Mouse (Mus musculus) left cerebral cortex, postnatal 10 days (tissue): ENCODE data around the gene Emilin1. TPM values are rescaled to one million over a fixed set of nuclear protein-coding genes. Genes with fewer than 3 reads are reported as not detected.

Experiments used
- DNase-seq, 2 experiments: peaks; one replicate each; pipeline ENCODE4 v3.0.0; 2021 to 2022; ENCODE audit warnings: low spot score in 2 of 2, mixed read lengths in 1 of 2; ENCODE audit errors: extremely low spot score in 1 of 2
- intact Hi-C: fragments of 180-260 bp; cut with DNase I; formaldehyde crosslinking; loops from one replicate; pipeline ENCODE4 v1.15.1; 2025
- total RNA-seq, 2 experiments: library from RNA; stranded (reverse); gene quantifications; 2 replicates each; pipeline ENCODE4 v1.2.3; 2021

Emilin1 gene
- total RNA-seq, 2 experiments from 2014 or later: 5.1 to 5.5 TPM

DNA sequence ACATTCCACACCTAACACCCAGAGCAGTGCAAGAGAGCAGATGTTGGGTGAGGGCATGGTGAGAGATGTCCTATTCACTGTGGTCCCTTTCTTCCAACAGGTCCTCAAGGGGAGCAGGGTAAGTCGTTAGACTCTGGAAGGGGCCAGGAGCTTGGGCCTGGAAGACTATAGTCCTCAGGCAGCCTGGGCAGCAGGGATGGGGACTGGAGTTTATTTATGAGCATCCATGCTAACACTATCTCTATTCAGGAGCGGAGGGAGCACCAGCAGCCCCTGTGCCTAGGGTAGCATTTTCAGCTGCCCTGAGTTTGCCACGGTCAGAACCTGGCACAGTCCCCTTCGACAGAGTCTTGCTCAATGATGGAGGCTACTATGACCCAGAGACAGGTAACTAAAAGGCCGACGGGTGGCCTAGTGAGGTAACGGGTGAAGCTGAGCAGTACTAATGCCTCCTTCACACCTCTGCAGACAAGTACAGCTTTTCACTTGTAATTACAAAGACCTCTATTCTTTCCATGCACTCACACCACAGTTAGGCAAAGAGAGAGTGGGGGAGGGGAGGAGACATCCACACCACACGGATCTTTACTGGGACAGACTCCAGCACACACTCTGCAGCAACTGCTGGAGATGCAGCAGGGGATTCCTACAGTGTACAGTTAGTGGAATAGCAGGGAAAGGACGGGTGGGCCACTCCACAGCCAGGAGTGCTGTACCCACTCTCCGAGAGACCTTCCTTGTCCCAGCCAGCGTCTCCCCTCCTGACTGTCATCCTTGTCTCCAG lies 6.8 kb downstream of the Emilin1 start:
- intact Hi-C loops: loop anchor here (10.0 kb wide), 1 partner anchor 705 kb away; no protein-coding TSS in a partner anchor
- DNase-seq: no peak

DNA sequence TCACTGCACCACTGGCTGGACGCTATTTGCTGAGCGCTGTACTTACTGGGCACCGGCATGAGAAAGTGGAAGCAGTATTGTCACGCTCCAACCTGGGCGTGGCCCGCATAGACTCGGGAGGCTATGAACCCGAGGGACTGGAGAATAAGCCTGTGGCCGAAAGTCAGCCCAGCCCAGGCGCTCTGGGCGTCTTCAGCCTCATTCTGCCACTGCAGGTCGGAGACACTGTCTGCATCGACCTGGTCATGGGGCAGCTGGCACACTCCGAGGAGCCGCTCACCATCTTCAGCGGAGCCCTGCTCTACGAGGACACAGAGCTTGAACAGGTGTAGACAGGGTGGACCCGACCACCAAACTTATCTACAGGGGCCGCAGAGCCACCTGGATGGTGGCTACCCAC lies 7.4 kb downstream of the Emilin1 start:
- DNase-seq: no peak
- intact Hi-C loops: loop anchor here (10.0 kb wide), 1 partner anchor 706 kb away; no protein-coding TSS in a partner anchor

DNA sequence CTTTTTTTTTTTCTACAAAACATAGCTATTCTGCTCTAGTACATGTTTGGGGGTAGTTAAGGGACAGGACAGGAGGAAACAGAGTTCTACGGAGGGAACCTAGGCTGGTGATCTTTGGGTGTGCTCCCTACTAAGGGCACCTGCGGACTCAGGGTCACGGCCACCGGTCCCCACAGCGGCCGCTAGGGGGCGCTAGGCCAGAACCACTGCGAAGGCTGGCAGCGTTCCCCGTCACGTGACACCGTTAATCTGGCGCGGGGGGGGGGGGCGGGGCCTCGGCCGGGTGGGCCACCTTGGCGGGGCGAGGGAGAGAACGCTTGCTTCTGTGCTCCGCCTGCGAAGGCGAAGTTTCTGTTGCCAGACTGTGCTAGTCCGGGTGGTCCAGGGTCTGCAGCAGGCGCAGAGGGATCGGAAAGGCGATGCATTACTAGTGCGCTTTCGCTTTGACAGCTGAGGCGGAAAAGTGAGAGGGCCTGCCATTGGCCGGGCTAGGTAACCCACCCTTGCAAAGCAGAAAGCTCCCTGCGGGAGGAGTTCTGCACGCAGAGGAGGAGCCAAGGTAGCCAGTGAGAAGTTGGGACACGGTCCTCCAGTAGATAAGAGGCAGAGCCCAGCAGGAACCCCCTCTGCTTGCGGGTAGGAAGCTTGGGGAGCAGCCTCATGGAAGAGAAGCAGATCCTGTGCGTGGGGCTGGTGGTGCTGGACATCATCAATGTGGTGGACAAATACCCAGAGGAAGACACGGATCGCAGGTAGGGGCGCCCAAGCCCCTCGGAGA lies 8.2 kb downstream of the Emilin1 start, which contains the start of gene Khk:
TSS of gene Khk (plus strand) at position 176 of the 778 bp plus-strand sequence.
- DNase-seq: peak; percentile 77 to 93
- intact Hi-C loops: loop anchor here (10.0 kb wide), 1 partner anchor 707 kb away; no protein-coding TSS in a partner anchor

DNA sequence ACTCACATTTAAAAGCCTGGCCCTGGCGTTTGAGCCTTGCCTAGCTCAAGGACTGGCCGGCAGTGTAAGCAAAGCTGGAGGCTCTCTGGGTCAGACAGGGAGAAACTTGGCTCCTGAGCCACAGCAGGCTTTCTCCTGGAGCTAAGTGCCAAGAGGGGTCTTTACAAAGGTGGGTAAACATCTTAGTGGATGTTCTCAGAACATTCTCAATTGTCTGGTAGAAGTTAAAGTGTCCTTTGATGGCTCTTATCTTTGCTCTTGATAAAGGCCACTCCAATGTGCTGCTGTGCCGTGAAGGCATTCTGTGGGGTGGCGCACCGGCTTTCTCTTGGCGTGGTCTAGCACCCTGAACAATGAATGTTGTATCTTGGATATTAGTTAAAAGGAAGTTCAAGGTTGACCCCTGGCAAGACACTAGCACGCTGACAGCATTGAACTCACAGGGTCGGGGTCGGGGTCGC lies 9.4 kb downstream of the Emilin1 start:
- DNase-seq: no peak
- intact Hi-C loops: loop anchor here (10.0 kb wide), 1 partner anchor 708 kb away; no protein-coding TSS in a partner anchor

DNA sequence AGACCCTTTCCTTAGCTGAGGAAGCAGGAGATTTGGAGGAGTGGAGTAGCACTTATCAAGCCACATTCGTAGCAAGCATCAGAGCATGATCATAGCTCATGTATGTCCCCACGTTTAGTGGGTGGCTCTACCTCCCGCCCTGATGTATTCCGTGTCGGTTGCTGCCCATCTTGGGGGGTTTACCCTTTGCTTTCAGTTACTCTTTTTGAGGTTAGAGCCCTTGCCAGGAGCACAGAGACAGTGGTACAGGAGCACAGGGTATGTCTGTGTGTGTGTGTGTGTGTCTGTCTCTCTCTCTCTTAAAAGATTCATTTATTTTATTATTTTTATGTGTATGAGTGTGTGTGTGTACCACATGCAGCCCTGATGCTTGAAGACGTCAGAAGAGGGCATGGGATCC lies 9.9 kb downstream of the Emilin1 start:
- intact Hi-C loops: loop anchor here (10.0 kb wide), 1 partner anchor 708 kb away; no protein-coding TSS in a partner anchor
- no peak for DNase-seq

DNA sequence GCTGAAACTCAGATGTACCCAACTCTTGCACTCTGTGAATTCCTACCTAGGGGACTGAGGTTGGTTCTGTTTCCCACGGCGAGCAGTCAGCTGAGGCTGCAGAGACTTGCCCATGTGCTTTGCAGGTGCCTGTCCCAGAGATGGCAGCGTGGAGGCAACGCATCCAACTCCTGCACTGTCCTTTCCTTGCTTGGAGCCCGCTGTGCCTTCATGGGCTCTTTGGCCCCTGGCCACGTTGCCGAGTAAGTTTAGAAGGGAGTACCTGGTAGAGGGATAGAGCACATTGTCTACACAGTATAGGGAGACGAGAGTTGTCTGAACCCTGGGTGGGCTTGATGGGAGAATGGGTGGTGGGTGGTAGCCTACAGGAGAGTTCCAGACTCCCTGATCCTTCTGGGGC lies 11.4 kb downstream of the Emilin1 start:
- intact Hi-C loops: loop anchor here (10.0 kb wide), 1 partner anchor 710 kb away; no protein-coding TSS in a partner anchor
- no peak for DNase-seq

DNA sequence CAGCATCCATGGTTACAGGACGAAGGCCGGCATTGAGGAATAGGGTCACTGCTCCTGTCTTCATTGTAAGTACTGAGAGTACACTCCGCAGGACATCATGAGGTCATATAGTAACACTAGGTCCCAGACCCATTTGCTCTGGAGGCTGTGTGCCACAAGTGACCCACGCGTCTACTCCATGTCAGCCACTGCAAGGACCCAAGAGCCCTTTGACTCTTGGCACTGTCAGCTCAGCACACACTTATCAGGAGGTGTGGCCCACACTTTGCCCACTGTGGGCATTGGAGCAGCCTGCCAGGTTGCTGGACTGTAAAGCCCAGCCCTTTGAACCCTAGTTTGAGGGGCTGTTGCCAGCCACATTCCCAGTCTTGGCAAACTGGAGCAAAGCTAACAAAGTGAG lies 12.0 kb downstream of the Emilin1 start:
- intact Hi-C loops: loop anchor here (10.0 kb wide), 1 partner anchor 710 kb away; no protein-coding TSS in a partner anchor
- DNase-seq: no peak

DNA sequence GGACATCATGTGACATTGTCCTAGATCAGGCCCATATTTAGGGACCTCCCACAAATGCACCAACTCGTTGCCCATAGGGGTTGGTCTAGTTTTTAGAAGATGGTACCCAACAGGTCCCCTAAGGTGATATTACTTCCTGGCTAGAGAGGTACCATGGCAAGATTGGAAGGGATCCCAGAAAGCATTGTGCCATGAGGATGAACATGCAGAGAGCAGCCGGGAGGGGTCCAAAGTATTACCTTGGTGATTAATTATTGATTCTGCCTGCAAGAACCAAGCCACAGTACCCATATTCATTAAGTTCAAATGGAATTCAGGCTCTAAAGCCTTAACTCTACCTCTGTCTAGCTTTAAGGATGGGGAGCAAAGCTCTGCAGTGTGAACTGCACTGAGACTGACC lies 12.9 kb downstream of the Emilin1 start:
- no peak for DNase-seq
- intact Hi-C loops: loop anchor here (10.0 kb wide), 1 partner anchor 711 kb away; no protein-coding TSS in a partner anchor

DNA sequence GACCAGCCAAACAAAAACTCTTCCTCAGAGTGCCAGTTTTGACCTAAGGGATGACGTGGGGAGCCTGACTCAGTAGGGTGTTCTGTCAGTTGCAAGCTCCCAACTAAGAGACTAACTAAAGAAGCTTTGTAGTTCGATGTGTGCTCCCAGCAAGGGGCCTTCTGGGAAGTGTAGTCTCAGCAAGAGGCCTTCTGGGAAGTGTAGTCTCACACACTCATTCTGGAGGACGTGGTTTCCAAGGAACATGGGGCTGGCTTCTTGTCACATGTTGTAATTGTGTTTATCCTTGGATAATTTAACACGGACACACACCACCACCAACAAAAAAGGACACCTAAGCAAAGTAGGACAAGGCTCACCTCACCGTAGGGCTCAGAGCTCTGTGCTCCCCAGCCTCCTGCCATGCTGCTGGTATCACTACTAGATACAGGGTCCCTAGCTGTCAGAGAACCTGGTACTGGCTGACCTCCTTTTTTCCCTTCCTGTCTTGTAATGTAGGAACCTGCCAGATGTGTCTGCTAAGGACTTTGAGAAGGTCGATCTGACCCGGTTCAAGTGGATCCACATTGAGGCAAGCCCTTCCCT lies 14.8 kb downstream of the Emilin1 start:
- DNase-seq: no peak
- intact Hi-C loops: loop anchor here (10.0 kb wide), 1 partner anchor 713 kb away; no protein-coding TSS in a partner anchor

DNA sequence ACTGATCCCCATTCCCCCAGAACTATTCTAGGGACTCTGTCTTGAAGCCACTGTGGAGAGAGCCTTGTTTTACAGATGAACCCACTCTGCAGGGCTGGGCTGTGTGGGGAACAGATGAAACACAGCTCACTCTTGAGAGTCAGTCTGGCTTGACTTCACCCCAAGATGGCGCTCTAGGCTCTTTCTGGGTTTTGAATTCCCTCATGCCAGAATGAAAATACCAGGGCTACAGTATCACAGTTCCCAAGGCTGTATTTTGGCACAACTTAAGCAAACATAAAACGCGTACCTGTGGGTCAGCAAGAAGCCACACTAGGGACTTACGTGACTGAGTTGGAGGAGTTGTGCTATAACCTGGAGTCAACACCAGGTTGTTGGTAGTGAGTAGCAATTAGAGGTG lies 16.9 kb downstream of the Emilin1 start:
- DNase-seq: peak; percentile 74 to 83
- intact Hi-C loops: loop anchor here (5.0 kb wide), 1 partner anchor 72 kb away; no protein-coding TSS in a partner anchor

DNA sequence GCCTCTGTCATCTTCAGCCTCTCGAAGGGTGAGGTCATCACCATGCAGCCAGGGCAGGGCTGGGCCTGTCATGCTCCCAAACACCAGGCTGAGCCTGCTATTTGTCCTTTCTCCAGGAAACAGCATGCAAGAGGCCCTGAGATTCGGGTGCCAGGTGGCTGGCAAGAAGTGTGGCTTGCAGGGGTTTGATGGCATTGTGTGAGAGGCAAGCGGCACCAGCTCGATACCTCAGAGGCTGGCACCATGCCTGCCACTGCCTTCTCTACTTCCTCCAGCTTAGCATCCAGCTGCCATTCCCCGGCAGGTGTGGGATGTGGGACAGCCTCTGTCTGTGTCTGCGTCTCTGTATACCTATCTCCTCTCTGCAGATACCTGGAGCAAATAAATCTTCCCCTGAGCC lies 17.6 kb downstream of the Emilin1 start:
- DNase-seq: no peak
- intact Hi-C loops: loop anchor here (5.0 kb wide), 1 partner anchor 71 kb away; no protein-coding TSS in a partner anchor

DNA sequence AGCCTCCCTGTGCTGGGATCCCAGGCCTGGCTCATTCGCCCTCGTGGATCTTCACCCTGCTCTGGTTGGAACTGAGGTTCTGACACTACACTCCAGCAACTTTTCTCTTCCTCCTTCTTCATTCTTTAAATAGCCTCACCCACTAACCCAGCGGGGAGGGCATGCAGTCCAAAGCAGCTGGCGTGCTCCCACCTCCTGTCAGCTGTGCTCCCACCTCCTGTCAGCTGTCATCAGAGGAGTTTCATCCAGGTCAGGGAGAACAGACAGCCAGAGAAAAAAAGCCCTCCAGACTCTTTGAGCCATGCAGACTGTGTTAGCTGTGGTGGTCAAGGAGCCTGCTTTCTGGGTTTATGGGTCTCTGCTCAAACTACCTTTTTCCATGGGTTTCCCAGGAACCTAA lies 18.2 kb downstream of the Emilin1 start:
- intact Hi-C loops: loop anchor here (5.0 kb wide), 1 partner anchor 71 kb away; no protein-coding TSS in a partner anchor
- DNase-seq: no peak

DNA sequence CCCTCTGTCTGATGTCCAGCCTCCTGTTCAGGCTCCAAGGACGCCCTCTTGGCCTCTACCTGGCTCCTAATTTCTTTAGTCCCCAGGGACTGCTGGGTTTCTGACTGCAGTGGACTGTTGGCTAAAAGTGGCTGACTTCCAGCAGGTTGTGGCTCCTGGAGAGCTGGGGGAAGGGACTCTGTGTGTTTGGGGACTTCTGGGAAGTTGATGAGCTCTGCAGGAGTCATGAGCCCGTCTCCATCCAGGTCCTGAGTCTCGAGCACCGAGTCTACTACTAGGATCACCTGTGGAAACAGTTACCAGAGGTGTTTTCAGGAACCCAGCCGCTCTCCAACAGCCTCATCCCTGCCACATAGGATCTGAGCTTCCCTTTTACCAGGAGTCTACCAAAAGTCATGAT lies 20.5 kb downstream of the Emilin1 start:
- no peak for DNase-seq
- intact Hi-C loops: loop anchor here (5.0 kb wide), 1 partner anchor 69 kb away; no protein-coding TSS in a partner anchor

DNA sequence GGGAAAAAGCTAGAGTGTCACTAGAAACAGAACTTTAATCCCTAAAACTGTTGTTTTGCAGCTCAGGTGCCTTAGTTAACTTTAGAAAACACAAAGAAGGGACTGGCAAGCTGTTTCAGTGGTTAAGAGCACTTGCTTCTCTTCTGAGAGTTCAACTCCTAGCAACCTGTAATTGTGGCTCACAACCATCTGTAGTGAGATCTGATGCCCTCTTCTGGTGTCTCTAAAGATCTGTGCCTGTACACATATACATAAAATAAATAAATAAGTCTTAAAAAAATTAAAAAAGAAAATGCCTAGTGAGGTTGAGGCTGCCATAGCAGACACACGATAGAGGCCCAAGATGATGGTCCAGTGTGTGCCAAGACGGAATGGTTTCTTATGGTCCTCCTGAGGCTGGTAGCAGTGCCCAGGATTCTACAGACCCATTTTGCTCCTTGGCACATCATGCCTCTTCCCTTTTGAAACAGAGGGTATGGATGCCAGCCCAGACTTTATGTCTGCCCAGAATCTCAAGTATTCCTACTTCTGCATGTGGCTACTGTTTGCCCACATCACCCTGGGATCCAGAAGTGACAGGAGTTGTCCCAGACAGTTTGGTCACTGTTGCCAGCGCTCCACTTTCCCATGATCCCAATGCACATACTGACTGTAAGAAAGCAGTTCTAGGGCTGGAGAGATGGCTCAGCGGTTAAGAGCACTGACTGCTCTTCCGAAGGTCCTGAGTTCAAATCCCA lies 21.7 kb downstream of the Emilin1 start:
- intact Hi-C loops: loop anchor here (5.0 kb wide), 1 partner anchor 67 kb away; no protein-coding TSS in a partner anchor
- DNase-seq: no peak

DNA sequence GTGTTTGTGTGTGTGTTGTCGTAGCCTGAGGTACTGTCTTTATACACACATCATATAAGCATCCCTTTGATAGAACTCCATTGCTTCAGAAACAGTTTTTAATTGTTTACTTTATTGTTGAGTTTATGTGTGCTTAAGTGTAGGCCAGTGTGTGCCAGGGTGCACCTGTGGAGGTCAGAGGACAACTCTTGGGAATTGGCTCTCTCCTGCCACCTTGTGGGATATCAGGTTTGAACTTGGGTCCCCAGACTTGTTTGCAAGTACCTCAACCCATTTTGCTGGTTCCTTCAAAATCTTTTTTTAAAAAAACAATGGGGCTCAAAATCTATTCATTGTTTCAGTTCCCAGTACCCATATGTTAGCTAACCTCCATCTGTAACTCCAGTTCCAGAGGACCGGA lies 29.8 kb downstream of the Emilin1 start:
- DNase-seq: no peak
- intact Hi-C loops: no loop called here

DNA sequence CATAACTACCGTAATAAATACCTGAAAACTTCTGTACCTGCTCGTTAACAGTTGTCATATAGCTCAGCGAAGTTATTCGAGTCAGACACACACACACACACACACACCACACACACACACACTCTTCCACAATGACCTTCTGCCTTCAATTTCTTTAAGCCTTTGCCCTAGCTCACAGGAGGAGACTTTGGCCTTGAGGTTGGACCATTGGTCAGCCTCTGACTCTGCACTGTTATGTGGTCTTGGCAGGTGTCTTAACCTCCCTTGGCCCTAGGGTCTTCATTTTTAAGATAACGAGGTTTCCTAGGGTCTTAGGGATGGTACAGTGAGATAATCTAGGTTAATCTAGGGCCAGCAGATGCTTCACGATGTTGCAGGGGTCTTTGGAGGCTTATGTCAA lies 31.1 kb downstream of the Emilin1 start:
- intact Hi-C loops: no loop called here
- no peak for DNase-seq

DNA sequence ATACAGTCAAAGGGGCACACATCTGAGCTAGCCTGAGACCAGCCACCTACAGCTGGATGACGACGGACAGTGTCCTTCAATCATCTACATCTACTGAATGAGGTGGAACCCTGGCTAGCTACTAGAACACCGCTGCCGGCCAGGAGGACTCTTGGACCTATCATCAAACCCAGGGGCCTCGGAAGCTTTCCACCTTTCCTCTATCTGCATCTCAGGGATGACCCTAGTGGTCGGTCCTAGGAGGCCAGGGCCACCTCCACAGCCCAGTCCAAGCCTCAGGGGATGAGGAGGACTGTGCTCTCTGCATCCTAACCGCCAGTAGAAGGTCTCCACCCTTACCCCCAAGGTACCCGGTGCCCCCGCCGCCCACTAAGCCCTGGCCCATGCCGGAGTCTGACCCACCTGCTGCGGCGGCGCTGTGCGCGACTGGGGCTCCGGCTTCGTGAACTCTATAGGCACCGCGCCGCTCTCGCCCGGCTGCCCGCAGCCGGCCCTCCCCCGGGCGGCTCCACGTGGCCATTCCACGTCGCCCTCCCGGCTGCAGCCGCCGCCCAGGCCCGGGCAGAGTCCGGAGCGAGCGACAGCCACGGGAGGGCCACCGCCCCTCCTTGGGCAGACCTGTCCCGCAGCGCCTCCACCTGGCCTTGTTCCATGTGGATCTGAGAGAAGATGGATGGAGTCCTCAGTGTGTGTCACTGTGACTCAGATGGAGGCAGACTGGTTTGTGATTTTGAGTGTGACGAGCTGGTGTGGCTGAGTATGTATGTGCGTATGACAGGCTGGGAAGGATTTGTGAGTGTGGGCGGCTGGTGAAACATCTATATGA lies 32.0 kb downstream of the Emilin1 start, which contains the start of gene Cgref1:
TSS of gene Cgref1 (minus strand) at position 636 of the 826 bp plus-strand sequence.
- intact Hi-C loops: loop anchor here (5.0 kb wide), 1 partner anchor 107 kb away; the partner anchor contains the start of gene Cad
- peak; percentile 76 to 82 for DNase-seq
